Mouse (Mus musculus) limb, embryonic 14.5 days (tissue): Measurements from ENCODE around the gene Plek2. TPM values are rescaled to one million over a fixed set of nuclear protein-coding genes. Genes with fewer than 3 reads are reported as not detected.

Source experiments
- ATAC-seq: fragments of 200-750 bp; cut with Nextera tagmentation; 2 replicates; pipeline ENCODE4 v1.8.0; 2017; ENCODE audit warnings: low read depth, moderate number of reproducible peaks, moderate TSS enrichment; ENCODE audit not compliant: low FRiP score
- DNase-seq: peaks from one replicate; pipeline ENCODE4 v3.0.0-alpha.2; 2015; ENCODE audit warnings: low spot score
- H3K27ac ChIP-seq: fragments of 300-500 bp; sonication (generic); replicated peaks from 2 replicates; pipeline ENCODE4 v1.5.1; 2014; ENCODE audit warnings: low read depth, mild to moderate bottlenecking, low read length, moderate library complexity, mixed read lengths
- H3K27me3 ChIP-seq: fragments of 300-500 bp; sonication (generic); 2 replicates; pipeline ENCODE4 v1.6.1; 2014; ENCODE audit warnings: low read length, mixed read lengths; ENCODE audit not compliant: control insufficient read depth, insufficient read depth
- H3K36me3 ChIP-seq: fragments of 300-500 bp; sonication (generic); 2 replicates; pipeline ENCODE4 v1.6.1; 2014; ENCODE audit warnings: mild to moderate bottlenecking, low read length, moderate library complexity, mixed read lengths; ENCODE audit not compliant: control insufficient read depth, insufficient read depth
- H3K4me1 ChIP-seq: fragments of 300-500 bp; sonication (generic); 2 replicates; pipeline ENCODE4 v1.6.1; 2014; ENCODE audit warnings: antibody characterized with exemption, low read length, mixed read lengths; ENCODE audit not compliant: control insufficient read depth, insufficient read depth
- H3K4me2 ChIP-seq: fragments of 300-500 bp; sonication (generic); replicated peaks from 2 replicates; pipeline ENCODE4 v1.6.1; 2014; ENCODE audit warnings: low read depth, mild to moderate bottlenecking, low read length, moderate library complexity; ENCODE audit not compliant: severe bottlenecking
- H3K4me3 ChIP-seq: fragments of 300-500 bp; sonication (generic); replicated peaks from 2 replicates; pipeline ENCODE4 v1.5.1; 2014; ENCODE audit warnings: low read length
- H3K9ac ChIP-seq: fragments of 300-500 bp; sonication (generic); 2 replicates; pipeline ENCODE4 v1.6.1; 2014; ENCODE audit warnings: mild to moderate bottlenecking, low read depth, low read length, moderate library complexity; ENCODE audit not compliant: severe bottlenecking
- H3K9me3 ChIP-seq: fragments of 300-500 bp; sonication (generic); 2 replicates; pipeline ENCODE4 v1.6.1; 2016; ENCODE audit warnings: low read length; ENCODE audit not compliant: control insufficient read depth
- POLR2A ChIP-seq: fragments of 200-500 bp; IDR thresholded peaks from 2 replicates; pipeline ENCODE4 v1.8.0; 2012; ENCODE audit warnings: inconsistent platforms, mild to moderate bottlenecking, moderate library complexity, borderline replicate concordance; ENCODE audit not compliant: insufficient read depth, insufficient read length; ENCODE audit errors: extremely low read depth
- WGBS: fragments of 180-500 bp; shearing (Covaris S2); extraction: QIAGEN DNeasy Blood & Tissue Kit; methylation state at CpG from one replicate; pipeline ENCODE4 v1.1.7; 2014; 5-methylcytosine and 5-hydroxymethylcytosine counted together
- polyA plus RNA-seq, 2 experiments: library from polyadenylated mRNA; depleted of rRNA in 1 of 2; stranded (reverse) in 1 of 2; unstranded in 1 of 2; fragments of >200 nt; fragmentation: Nextera tagmentation in 1 of 2; extraction: Ambion mirVana in 1 of 2; gene quantifications; 2 replicates each; pipeline versions ENCODE4 v1.2.1 to v1.2.3; 2012 to 2014

Plek2 gene
- polyA plus RNA-seq, 2 experiments = 1.5 to 5.8 TPM

GRCm38 (mm10) chr12:78901467-78901866, 5.3 kb downstream of the Plek2 start:
- Histone ChIP-seq H3K4me3 (no peak overlapping the region), H3K4me2 (no peak overlapping the region), H3K4me1 (no peaks in the 10 kb centered on the region), H3K36me3 (no peaks in the 10 kb centered on the region), H3K9ac (no peak overlapping the region), H3K9me3 (no peaks in the 10 kb centered on the region), H3K27ac (no peak overlapping the region), H3K27me3 (no peaks in the 10 kb centered on the region)
- TF ChIP-seq POLR2A = no peak
- DNase-seq = no peak
- WGBS = 86% methylated on average over 5 of the region's 5 CpGs
- no peak for ATAC-seq

GRCm38 (mm10) chr12:78897861-78898260, 8.9 kb downstream of the Plek2 start:
- H3K27me3 ChIP-seq = no peaks in the 10 kb centered on the region
- H3K9ac ChIP-seq = no peak overlapping the region
- DNase-seq (no peak), ATAC-seq (no peak)
- no peaks in the 10 kb centered on the region for H3K36me3 ChIP-seq
- no peak for TF ChIP-seq POLR2A
- WGBS = 80% methylated on average over 1 of the region's 1 CpGs
- H3K4me2 ChIP-seq = no peak overlapping the region
- no peaks in the 10 kb centered on the region for H3K4me1 ChIP-seq
- no peaks in the 10 kb centered on the region for H3K9me3 ChIP-seq
- H3K27ac ChIP-seq = no peak overlapping the region
- no peak overlapping the region for H3K4me3 ChIP-seq

- H3K9ac ChIP-seq = no peak overlapping the region
- H3K4me2 ChIP-seq = no peak overlapping the region
- no peaks in the 10 kb centered on the region for H3K4me1 ChIP-seq
- 81% methylated on average over 2 of the region's 2 CpGs for WGBS
- DNase-seq (no peak), ATAC-seq (no peak)
- H3K4me3 ChIP-seq = no peak overlapping the region
- no peak for TF ChIP-seq POLR2A
- H3K27ac ChIP-seq = no peak overlapping the region
- H3K27me3 ChIP-seq = no peaks in the 10 kb centered on the region
- H3K9me3 ChIP-seq = no peaks in the 10 kb centered on the region
- H3K36me3 ChIP-seq = peaks cover 13% of the 10 kb centered on the region
These were observed 15.6 kb downstream of the Plek2 start for GRCm38 (mm10) chr12:78891149-78891548.

GRCm38 (mm10) chr12:78890062-78890461, 16.7 kb downstream of the Plek2 start:
- Histone ChIP-seq H3K4me1 (no peaks in the 10 kb centered on the region), H3K36me3 (peaks cover 23% of the 10 kb centered on the region), H3K9ac (no peak overlapping the region), H3K9me3 (no peaks in the 10 kb centered on the region), H3K4me2 (no peak overlapping the region), H3K27ac (no peak overlapping the region), H3K27me3 (no peaks in the 10 kb centered on the region), H3K4me3 (no peak overlapping the region)
- no peak for ATAC-seq
- TF ChIP-seq POLR2A = no peak
- 71% methylated on average over 1 of the region's 1 CpGs for WGBS
- no peak for DNase-seq

GRCm38 (mm10) chr12:78874581-78874980, 32.2 kb downstream of the Plek2 start:
- H3K9ac ChIP-seq = no peak overlapping the region
- 94% methylated on average over 3 of the region's 3 CpGs for WGBS
- no peak overlapping the region for H3K27ac ChIP-seq
- peaks cover 60% of the 10 kb centered on the region for H3K36me3 ChIP-seq
- no peak for DNase-seq
- H3K4me3 ChIP-seq = no peak overlapping the region
- no peaks in the 10 kb centered on the region for H3K27me3 ChIP-seq
- no peak for TF ChIP-seq POLR2A
- no peak for ATAC-seq
- H3K9me3 ChIP-seq = no peaks in the 10 kb centered on the region
- H3K4me1 ChIP-seq = no peaks in the 10 kb centered on the region
- H3K4me2 ChIP-seq = no peak overlapping the region

- WGBS = 92% methylated on average over 1 of the region's 1 CpGs
- no peak overlapping the region for H3K4me2 ChIP-seq
- H3K9ac ChIP-seq = no peak overlapping the region
- peaks cover 2% of the 10 kb centered on the region; the same call in 1 of the 2 replicates for H3K4me1 ChIP-seq
- no peak overlapping the region for H3K4me3 ChIP-seq
- ATAC-seq (no peak), DNase-seq (no peak)
- no peaks in the 10 kb centered on the region for H3K9me3 ChIP-seq
- peaks cover 44% of the 10 kb centered on the region for H3K36me3 ChIP-seq
- H3K27ac ChIP-seq = no peak overlapping the region
- H3K27me3 ChIP-seq = no peaks in the 10 kb centered on the region
- no peak for TF ChIP-seq POLR2A
These were observed 38.6 kb downstream of the Plek2 start for GRCm38 (mm10) chr12:78868115-78868514.
